Mouse (Mus musculus): Measurements from ENCODE around the gene Prpmp5. TPM values are rescaled to one million over a fixed set of nuclear protein-coding genes. Genes with fewer than 3 reads are reported as not detected.
"Not testable (repeated sequence)": the region's sequence is repeated elsewhere in the genome, so short reads cannot be mapped to it uniquely, and the experiment has no call there.

Prpmp5 gene
- not detected for total RNA-seq (2022)

DNA sequence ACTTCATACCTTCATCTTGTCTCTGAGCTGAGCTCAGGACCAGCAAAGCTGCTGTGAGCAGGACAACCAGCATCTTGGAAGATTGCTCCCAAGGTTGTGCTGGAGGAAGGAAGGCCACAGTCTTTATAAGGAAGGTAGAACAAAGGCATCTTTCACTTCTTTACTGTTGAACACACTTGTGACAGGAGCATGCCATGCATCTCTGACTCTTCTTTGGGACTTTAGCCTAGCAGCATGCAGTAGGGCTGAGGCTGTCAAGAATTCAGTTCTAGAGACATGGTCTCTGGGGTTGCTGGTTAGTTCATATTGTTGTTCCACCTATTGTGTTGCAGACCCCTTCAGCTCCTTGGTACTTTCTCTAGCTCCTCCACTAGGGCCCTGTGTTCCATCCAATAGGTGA is at the start of gene Prpmp5:
Prpmp5 (minus strand) TSS at position 101 of the 400 bp plus-strand sequence.
- not testable (repeated sequence) for DNase-seq (ENCODE audit: low spot score in 2 of 2)

DNA sequence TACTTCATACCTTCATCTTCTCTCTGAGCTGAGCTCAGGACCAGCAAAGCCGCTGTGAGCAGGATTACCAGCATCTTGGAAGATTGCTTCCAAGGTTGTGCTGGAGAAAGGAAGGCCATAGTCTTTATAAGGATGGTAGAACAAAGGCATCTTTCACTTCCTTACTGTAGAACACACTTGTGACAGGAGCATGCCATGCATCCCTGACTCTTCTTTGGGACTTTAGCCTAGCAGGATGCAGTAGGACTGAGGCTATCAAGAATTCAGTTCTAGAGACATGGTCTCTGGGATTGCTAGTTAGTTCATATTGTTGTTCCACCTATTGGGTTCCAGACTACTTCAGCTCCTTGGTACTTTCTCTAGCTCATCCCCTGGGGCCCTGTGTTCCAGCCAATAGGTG is 49.5 kb upstream of the Prpmp5 start, which contains the start of gene Gm8882:
Gm8882 (minus strand) TSS at position 101 of the 400 bp plus-strand sequence.
- not testable (repeated sequence) for DNase-seq (ENCODE audit: low spot score in 2 of 2)

Other genes starting within 250 kb of the Prpmp5 start
- gene Prb1, start 104.2 kb downstream of the Prpmp5 start, total RNA-seq (2022): not detected
- not detected for gene Gm8882, start 49.4 kb upstream of the Prpmp5 start, total RNA-seq (2022)

Data from gastrocnemius, adult 8-10 months (tissue).